Mouse (Mus musculus) spleen, postnatal 10 days (tissue): ENCODE data around the gene Fbxl17.

ENCODE experiments used
- DNase-seq, 2 experiments: peaks; one replicate each; pipeline ENCODE4 v3.0.0; 2021 to 2022; ENCODE audit warnings: low spot score in 2 of 2

Gene Fbxl17

DNA sequence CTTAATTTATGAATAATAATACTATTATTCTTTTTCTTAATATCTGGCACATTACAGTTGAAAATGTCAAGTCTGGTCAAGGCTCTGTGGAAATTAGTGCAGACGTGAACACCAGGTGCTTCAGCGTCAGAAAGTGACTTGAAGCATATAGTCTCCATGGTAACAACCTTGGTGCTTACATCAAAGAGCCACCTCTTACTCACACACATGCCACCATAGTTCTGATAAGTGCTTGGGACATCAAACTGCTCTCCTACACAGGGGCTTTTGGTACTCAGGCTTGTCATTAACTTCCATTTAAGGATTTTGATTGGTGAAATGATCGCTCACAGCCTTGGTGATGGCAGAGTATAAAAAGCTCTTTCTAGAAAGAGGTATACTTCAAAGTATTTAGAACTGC is 333.1 kb downstream of the Fbxl17 start:
- DNase-seq, result no peak

DNA sequence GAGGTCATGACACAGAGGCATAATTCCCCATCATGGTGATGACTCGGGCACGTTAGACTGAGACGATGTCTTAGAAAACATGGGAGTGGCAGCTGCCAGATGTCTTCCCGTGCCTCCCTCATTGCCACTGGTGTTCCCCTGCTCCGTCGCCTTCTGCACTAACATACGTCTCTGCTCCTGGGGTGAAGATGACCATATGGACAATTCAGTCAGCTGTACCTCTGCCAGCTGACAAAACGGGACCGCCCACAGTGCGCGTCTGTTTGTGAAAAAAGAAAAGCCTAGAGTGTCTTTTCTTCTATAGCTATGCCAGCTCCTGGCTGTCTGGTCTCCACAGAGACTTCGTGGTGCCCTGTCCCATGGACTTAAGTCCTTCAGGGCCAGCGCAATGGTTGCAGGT is 334.0 kb downstream of the Fbxl17 start:
- DNase-seq, result no peak

DNA sequence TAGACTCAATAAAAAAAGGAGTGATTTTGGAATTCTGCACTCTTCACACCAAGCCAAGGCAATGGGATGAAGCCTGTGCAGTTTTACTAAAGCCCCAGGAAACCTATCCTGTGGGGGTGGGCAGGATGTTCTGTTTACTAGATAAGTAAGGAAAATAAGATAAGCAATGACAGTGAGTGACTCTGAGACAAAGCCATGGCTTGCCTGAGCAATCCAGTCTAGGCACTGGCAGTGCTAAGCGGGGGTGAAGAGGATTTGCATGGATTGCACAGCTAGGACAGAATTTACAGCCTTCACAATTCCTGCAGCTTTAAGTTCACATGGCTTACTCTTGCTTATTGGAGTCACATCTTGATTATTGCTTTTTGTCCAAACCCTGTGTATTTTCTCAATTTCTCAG is 335.5 kb downstream of the Fbxl17 start:
- no peak for DNase-seq

DNA sequence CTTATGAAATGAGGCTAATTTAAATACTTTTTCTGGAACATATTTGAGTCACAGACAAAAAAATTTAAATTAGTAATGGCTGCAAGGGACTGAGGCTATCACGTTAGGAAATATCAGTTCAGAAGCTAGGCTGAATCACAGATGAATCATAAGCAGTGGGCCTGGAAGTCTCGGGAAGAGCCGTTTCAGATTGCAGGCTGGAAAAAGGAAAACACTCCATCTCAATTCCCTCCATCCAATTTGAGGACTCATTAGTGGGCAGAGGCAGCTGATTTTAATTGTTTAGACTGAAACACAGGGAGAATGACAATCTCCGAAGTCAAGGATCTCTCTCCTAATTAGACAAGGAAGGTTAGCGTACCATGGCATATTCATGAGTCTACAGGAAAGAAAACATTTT is 337.9 kb downstream of the Fbxl17 start:
- DNase-seq, result no peak

DNA sequence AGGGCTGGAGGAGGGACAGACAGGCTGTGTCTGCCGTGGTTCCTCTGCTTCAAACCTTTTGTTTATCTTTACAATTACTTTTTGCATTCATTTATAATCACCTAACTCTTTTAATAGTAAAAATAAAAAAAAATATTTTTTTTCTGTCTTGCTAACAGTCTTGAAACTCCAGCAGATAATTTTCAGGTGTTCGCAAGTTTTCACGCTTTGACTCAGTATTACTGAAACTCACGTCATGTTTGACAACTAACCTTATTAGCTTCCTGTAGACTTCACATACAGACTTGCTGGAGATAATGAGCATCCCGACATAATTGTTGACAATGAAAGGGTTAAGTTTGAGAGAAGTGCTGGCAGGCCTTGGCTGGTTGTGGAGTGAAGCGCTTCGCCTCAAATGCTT is 340.6 kb downstream of the Fbxl17 start:
- DNase-seq, result no peak

DNA sequence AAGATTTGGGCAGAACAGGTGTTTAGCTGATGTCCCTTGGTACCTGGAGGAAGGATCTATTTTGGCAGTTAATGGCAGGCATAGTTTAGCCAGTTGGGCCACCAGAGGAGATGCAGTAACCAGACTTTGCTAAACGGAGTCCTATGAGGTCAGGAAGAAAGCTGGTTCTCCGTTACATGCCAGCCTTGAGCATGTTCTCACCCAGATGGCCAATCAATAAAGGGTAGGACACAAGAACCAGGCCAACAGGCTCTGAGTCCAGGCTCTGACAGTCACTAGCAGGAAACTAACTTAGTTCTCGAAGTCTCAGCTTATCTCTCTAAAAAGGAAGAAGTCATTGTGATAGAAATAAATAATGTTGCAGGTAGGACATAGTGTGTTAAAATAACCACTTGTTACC is 341.4 kb downstream of the Fbxl17 start:
- no peak for DNase-seq

DNA sequence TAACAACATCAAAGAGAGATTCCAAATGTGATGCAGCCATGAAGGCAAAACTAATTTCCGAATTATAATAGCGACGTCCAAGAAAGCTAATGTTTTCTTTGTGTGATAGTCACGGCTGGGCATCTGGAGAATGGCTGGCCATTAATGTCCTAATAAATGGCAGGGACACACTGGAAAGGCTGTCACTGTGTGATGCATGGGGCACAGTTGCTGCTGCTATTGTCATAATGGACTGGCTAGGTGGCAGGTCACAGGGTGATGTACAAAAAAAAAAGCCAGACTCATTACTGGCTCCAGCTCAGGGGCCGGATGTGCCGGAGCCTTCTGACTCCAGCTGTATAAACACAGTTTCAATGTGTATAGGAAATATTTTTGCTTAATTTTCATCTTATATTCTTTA is 341.9 kb downstream of the Fbxl17 start:
- DNase-seq, result no peak

DNA sequence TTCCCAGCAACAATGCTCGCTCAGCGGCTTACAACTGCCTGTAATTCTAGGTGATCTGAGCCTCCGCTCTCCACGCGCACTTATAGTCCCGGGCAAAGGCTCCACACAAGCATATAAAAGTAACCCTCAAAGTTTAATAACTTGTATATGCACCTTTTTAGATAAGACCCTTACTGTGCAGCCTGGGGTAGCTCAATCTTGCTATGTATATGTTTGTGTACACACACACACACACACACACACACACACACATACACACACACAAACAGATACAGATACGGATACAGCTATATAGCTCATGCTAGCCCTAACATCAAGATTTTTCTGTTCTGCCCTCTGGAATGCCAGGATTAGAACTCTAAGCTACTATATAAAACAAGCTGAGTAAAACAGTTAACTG is 342.8 kb downstream of the Fbxl17 start:
- no peak for DNase-seq

DNA sequence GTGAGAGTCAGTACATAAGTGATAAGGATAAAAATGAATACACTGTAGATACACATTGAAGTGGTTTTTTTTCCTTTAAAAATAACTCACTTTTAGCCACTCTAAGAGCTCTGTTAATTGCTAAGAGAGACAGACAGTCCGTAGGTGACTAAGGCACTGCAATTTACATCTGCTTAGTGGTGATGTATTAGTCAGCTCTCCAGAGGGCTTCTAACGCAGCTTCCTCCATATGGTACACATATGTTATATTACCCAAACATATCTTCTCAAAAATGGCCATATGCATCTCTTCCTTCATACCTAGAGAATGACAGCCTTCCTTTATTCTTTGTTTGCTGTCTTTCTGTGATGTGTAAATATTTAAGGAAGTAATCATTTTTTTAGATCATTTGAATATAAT is 353.3 kb downstream of the Fbxl17 start:
- DNase-seq, result no peak

DNA sequence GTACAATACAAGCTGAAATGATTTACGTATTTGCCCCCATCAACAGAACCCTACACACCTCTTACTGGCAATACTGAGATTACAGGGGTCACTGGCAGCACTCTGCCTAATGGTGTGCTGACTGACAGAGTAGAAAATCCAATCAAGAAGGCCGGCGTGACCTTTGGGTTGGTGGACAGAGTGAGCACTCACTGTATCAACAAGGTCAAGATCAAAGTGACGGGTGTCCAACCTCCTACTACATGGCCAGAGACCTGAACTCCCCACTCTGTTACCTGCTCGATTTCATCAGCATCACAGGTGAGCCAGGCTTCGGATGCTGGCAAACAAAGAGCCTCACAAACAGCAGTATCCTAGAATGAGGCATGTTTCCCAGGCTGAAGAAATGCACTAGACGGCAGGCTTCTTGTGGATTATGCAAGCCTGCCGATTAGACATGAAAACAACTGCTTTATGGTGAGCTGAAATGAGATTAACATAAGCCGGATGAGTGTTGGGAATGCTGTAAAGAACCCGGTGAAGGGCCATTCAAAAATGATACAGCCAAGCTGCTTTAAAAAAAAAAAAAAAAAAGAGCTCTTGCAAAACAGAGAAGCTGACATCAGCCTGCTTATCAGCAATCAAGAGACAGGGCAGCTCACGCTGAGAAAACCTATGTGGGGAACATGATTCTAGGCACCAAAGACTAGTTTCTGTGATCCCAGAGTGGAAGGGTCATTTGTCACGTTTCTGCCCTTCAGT is 353.9 kb downstream of the Fbxl17 start:
- DNase-seq, result no peak

DNA sequence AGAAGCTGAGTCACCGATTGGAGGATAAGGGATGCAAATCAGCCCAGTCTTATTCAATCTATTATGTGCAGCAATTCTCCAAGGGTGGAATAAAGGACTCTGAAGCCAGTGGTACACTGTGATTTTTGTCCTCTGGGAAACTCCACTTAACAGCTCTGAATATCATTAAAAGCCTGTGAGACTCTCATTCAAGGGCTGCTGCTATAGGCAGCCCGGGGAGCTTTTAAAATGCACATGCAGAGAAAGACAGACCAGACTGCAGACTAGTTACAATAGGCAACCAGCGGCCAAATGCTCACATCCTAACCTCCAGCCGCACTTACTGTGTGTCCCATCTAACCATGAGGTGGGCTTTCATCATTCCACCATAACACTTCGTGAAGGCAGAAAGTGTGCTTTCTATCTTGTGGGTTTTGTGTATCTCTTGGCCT is 354.5 kb downstream of the Fbxl17 start:
- DNase-seq, result no peak

DNA sequence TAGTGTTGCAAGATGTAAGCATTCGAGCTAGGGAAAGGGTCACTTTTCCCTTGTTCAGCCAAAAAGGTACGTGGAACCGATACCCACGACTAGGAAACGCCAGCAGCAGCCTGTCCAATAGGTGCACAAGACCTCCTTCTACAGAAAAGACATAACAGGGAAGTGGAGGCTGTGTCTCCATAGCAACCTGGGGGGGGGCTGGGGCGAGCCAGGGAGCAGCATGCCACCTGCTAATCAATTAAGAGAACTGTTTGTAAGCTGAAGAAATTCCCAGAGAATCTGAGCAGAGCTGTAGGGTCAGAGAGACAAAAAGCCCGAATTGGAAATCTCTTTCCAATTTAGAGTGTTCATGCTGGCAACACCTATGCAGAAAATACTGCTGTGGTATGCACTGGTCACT is 356.0 kb downstream of the Fbxl17 start:
- DNase-seq, result no peak

DNA sequence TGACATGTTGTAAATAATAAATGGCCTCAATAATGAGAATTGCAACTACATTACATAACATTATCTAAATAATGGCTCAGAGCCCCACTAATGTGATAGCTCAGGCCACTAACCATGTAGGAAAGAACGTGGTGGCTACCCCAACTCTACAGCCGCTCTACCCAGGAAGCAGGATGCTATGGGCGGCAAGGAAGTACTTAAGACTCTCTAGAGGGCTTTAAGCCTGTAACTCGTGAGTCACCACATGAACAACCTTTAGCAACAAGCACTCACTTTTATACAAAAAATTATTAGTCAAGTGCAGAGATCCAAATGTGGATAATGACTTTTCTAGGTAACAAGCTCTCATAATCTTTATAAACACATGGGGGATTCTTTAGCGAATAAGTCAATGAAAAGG is 365.0 kb downstream of the Fbxl17 start:
- no peak for DNase-seq

DNA sequence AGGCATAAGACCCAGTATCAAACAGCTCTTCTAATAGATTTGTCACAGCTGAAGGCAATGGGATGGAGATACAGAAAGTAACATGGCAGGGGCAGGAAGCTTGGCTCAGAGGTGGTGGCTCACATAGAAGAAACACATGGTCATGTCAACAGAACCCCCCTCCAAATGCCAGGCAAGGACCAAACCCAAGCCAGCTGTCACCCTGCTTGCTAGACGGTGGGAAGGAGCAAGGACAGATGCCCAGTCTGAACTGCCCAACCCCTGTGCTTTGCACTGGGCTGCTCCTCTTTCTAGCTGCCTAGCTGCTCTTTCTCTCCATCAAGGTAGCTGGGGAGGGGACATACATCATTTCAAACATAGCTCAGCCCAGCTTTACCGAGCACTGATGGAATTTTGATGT is 377.4 kb downstream of the Fbxl17 start:
- no peak for DNase-seq

DNA sequence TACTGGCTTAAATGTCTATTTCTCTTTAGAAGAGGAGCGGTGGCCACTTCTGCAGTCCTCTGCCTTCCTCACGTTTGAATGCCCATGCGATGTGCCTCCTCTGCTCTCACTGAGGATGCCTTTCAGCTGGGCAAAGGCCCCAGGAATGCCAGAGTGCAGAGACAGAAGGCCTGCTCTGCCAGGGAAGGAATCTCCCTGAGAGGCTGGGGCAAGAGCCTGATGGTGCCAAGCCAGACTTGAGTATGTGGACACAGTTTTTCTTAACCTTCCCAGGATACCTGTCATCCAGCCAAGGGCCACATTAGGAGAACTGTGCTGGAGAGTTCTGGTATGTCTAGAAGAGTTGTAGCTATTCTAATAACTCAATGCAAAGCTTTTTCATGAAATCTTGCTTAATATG is 380.1 kb downstream of the Fbxl17 start:
- DNase-seq, result no peak

DNA sequence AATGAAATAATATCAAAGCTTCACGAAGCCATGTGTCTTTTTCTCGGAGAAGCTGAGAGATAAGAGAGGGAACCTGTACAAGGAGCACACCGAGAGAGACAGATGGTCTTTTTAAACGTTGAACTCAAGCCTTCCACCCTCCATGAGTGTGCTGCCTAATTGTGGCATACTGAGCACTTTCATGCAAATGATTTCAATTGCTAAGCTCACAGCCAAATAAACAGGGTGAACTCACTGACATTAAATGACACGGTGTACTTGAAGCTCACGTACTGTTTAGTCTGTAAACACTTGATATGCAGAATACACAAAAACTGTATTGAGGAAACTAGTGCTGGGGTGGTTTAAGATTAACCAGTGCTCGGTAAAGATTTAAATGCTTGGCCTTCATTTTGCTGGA is 380.7 kb downstream of the Fbxl17 start:
- DNase-seq, result no peak

DNA sequence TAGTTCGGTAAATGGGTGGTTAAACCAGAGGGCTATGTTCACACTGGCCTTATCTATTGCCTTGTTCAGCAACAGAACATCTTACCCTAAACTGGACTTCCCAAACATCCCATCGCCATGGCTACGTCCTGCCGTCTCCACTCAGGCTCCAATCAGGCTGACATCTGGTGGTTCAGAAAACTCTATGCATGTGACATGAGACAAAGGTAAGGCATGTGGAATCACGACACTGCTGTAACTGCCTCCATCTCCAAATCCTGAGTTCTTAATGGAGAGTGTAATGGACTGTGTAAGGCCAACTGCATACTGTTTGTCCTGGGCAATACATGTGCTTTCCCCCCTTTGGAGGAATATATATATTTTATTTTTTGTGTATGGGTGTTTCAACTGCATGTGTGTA is 382.7 kb downstream of the Fbxl17 start:
- DNase-seq, result no peak

DNA sequence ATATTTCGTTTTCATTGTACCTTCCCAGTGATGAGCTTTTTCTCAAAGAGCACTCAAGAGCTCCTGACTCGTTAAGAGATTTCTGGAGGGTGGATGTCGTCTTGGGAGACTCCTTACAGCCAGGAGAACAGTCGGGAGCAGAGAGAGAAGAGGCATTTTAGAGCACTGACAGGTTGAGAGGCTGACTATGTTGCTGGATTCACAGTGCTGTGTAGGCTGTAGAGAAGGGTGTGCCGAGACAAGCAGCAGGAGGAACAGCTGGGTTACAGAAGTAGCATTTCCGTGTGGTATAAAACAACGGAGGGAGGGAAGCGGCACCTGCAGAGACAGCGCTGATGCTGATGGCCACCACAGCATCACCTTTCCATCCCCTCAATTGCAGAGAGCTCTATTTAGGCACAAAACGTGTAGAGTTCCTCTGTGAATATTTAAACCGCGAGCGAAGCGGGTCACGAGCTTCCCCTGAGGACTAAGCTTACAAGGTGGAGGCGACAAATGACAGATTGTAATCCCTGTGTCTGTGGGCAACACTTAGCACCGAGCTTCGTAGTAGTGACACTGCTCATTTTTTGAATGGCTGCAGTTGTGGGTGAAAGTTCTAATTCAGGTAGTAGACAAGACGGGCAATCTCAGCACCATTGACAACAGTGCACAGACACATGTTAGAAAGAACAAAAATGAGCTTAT is 385.3 kb downstream of the Fbxl17 start:
- no peak for DNase-seq

DNA sequence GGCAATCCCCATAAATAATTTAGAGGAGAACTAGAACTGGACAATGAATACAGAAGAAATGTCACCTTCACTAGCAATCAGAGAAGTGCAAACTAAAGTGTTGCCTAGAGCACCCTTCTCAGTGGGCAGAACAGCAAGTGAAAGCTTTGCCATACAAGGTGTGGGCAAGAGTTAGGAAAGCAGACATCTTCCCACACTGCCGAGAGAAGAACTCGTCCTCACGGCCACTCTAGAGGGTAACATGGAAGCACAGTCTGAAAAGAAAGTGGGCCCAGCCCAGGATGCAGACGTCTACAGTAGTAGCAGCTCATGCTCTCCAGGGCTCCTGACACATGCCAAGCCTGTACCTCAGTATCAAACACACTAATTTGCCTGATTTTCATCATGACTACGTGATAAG is 387.0 kb downstream of the Fbxl17 start:
- no peak for DNase-seq

DNA sequence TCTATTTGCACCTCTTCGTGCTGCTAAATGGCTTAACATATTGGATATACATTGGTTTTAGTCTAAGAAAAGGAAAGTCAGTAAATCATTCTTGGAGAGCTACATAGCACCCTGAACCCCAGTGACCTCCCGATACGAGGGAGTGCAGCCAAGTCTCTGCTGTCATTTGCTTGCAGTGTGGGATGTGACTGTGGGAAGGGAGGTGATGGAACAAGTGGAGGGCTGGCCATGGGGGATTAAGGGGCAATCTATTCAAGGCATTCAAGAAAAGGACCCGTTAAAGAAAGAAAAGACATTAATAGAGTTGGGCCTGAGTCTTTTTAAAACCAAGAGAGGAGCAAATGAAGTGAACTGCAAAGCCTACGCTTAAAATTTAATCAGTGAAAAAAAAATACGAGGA is 388.8 kb downstream of the Fbxl17 start:
- DNase-seq, result no peak

DNA sequence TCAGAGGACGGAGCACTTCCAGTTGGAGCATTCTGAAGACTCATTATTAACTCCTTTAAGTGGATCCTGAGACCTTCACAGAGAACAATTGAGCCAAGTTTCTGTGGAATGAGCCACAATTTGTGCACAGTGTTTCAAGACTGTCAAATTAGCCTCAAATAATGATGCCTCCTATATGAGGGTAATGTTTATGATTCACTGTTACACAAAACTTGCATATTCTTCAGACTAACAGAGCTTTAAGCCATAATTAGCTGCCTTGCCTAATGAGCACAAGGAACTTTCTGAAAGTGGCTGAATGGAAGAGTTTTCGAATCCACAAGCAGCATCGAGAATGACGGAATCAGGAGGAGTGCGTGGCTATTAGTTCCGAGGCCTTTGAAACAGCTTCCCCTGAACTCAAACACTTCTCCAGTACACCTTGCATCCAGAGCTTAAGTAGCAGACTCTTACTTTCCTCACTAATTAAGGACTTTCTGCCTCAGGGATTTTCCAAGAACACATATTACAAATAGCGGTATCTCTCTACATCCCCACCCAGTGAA is 389.5 kb downstream of the Fbxl17 start:
- no peak for DNase-seq

DNA sequence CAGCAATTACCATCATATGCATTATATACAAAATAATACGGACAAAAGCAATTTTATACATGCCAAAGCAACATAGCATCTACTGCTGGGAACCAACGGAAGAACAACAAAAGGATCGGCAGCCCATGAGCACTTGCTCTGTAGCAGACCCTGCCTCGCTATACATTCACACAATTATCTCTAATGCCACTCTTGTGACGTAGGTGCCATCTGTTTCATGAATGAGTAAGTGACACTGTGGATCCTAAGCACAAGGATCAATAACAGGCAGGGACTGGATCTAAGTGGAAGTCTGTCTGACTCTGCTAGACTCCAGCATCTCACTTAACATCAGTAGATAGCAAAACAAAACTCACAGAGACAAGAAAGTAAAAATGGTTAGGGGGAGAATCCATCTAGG is 391.8 kb downstream of the Fbxl17 start:
- DNase-seq, result no peak

DNA sequence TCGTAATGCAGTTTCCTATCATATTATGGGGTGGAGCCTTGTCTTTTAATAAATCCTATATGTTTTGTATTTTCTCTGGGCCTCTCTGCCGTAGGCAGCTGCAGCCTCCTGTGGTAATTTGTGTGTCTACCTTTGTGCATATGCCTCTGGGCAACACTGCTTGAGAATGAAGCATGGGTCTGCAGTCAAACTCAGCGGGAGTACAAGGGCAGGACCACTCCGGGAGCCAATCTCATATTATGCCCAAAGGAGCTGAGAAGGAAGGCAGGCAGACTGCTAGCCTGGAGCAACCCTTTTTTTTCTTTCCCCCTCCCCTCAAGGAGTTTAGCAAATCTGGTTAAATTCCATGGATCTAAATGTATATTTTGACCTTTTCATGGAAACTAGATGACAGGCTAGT is 392.3 kb downstream of the Fbxl17 start:
- DNase-seq, result no peak
